Mouse (Mus musculus) hindbrain, embryonic 13.5 days (tissue): Measurements from ENCODE around the gene Aqr. TPM values are rescaled to one million over a fixed set of nuclear protein-coding genes. Genes with fewer than 3 reads are reported as not detected.
A peak's percentile ranks its signal among the peaks of the same experiment; 100 is the strongest.
"Not testable (repeated sequence)": the region's sequence is repeated elsewhere in the genome, so short reads cannot be mapped to it uniquely, and the experiment has no call there.

Source experiments
- ATAC-seq: fragments of 200-750 bp; cut with Nextera tagmentation; 2 replicates; pipeline ENCODE4 v1.8.0; 2017; ENCODE audit warnings: moderate TSS enrichment; ENCODE audit not compliant: low FRiP score
- H3K27ac ChIP-seq: fragments of 300-500 bp; sonication (generic); 2 replicates; pipeline ENCODE4 v1.5.1; 2015; ENCODE audit warnings: inconsistent platforms, mild to moderate bottlenecking, moderate library complexity
- H3K27me3 ChIP-seq: fragments of 300-500 bp; sonication (generic); 2 replicates; pipeline ENCODE4 v1.6.1; 2015; ENCODE audit warnings: mild to moderate bottlenecking, inconsistent platforms
- H3K36me3 ChIP-seq: fragments of 300-500 bp; sonication (generic); 2 replicates; pipeline ENCODE4 v1.6.1; 2015; ENCODE audit warnings: mild to moderate bottlenecking, inconsistent platforms
- H3K4me1 ChIP-seq: fragments of 300-500 bp; sonication (generic); replicated peaks from 2 replicates; pipeline ENCODE4 v1.6.1; 2015; ENCODE audit warnings: inconsistent platforms
- H3K4me2 ChIP-seq: fragments of 300-500 bp; sonication (generic); 2 replicates; pipeline ENCODE4 v1.6.1; 2015; ENCODE audit warnings: inconsistent platforms, mild to moderate bottlenecking, moderate library complexity
- H3K4me3 ChIP-seq: fragments of 300-500 bp; sonication (generic); 2 replicates; pipeline ENCODE4 v1.5.1; 2015; ENCODE audit warnings: mild to moderate bottlenecking, inconsistent platforms
- H3K9ac ChIP-seq: fragments of 300-500 bp; sonication (generic); 2 replicates; pipeline ENCODE4 v1.6.1; 2015; ENCODE audit warnings: mild to moderate bottlenecking, inconsistent platforms
- H3K9me3 ChIP-seq: fragments of 300-500 bp; sonication (generic); 2 replicates; pipeline ENCODE4 v1.6.1; 2016; ENCODE audit warnings: inconsistent platforms
- WGBS: fragments of 180-500 bp; shearing (Covaris S2); methylation state at CpG from one replicate; pipeline ENCODE4 v1.1.7; 2015; 5-methylcytosine and 5-hydroxymethylcytosine counted together
- polyA plus RNA-seq: library from polyadenylated mRNA; unstranded; fragments of >200 nt; fragmentation: Nextera tagmentation; extraction: Ambion mirVana; gene quantifications from 2 replicates; pipeline ENCODE4 v1.2.1, GENCODE M21; 2015

Gene Aqr
- 41.1 and 42.4 TPM in 2 replicates for polyA plus RNA-seq

DNA sequence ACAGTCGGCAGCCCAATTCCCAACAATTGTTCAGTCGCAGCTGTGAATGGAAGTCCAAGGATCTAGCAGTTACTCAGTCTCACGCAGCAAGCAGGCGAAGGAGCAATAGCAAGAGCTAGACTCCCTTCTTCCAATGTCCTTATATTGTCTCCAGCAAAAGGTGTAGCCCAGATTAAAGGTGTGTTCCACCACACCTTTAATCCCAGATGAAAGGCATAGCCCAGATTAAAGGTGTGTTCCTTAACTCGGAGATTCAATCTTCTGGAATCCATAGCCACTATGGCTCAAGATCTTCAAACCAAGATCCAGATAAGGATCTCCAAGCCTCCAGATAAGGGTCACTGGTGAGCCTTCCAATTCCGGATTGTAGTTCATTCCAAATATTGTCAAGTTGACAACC lies at the start of gene Aqr:
Gene Aqr, minus strand, starts transcription at position 101 of the 400 bp plus-strand sequence.
- not testable (repeated sequence) for H3K36me3 ChIP-seq, H3K4me3 ChIP-seq, H3K9me3 ChIP-seq, H3K27ac ChIP-seq, H3K9ac ChIP-seq, H3K27me3 ChIP-seq, H3K4me2 ChIP-seq, H3K4me1 ChIP-seq, ATAC-seq
- 83% methylated on average over 1 of the region's 6 CpGs for WGBS

DNA sequence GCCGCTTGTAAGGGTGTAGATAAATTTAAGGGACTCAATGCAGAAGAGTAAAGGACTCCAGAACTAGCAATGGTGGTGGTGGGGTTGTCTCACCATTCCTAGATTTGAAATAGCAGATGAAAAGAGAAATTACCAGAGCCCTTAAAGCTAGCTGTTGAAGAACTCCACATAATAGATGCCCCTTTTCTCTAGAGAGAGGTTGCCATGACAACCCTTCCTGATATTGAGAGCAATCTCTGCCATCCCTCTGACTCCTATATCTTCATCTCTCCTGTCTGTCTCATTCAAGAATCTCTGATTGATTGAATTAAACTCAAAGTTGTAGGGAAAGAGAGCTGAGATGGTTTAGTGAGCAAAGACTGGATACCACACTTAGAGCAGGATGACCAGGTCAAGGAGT lies 49.7 kb upstream of the Aqr start:
- H3K27ac ChIP-seq, result no peak overlapping the region
- 81% methylated on average over 1 of the region's 1 CpGs for WGBS
- H3K4me2 ChIP-seq, result no peak overlapping the region
- no peaks in the 10 kb centered on the region for H3K36me3 ChIP-seq
- no peak for ATAC-seq
- no peaks in the 10 kb centered on the region for H3K27me3 ChIP-seq
- H3K4me3 ChIP-seq, result no peak overlapping the region
- H3K9ac ChIP-seq, result no peak overlapping the region
- no peaks in the 10 kb centered on the region for H3K9me3 ChIP-seq
- no peaks in the 10 kb centered on the region for H3K4me1 ChIP-seq

DNA sequence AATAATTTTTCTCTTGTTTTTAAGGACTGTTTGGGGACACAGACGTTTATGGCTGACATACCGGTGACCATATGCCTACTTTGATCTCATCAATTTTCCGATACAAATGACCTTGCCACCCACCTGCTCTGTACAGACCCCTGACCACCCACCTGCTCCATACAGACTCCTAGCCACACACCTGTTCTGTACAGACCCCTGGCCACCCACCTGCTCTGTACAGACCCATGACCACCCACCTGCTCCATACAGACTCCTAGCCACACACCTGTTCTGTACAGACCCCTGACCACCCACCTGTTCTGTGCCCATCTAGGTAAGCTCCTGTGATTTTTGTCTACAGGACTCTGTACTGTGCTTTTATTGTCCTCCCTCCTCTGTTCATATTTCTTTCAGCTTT lies 48.8 kb upstream of the Aqr start:
- H3K4me3 ChIP-seq, result no peak overlapping the region
- no peaks in the 10 kb centered on the region for H3K36me3 ChIP-seq
- H3K9ac ChIP-seq, result no peak overlapping the region
- no peaks in the 10 kb centered on the region for H3K4me1 ChIP-seq
- no peak overlapping the region for H3K4me2 ChIP-seq
- WGBS, result 81% methylated on average over 3 of the region's 3 CpGs
- no peak overlapping the region for H3K27ac ChIP-seq
- no peaks in the 10 kb centered on the region for H3K27me3 ChIP-seq
- no peak for ATAC-seq
- H3K9me3 ChIP-seq, result no peaks in the 10 kb centered on the region

DNA sequence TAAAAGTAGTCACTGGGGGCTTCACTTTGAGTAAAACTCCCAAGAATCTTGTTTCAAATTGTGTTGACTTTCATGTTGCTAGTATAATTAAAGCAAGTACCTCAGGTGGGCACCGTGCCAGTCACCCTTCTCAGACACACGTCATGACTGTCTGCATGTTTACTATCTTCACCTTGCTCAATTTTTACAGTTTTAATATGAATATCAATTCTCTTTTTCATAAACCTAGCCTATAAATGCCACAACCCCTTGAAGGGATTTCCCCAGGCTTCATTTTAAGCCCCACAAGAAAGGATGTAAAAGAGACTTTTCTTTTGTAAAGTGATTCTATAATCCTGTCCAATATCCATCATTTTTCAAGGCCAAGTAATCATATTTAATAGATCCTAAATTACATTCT lies 44.4 kb upstream of the Aqr start:
- Histone ChIP-seq H3K27me3 (no peaks in the 10 kb centered on the region), H3K4me2 (no peak overlapping the region), H3K27ac (no peak overlapping the region), H3K4me1 (no peaks in the 10 kb centered on the region), H3K4me3 (no peak overlapping the region), H3K9ac (no peak overlapping the region), H3K36me3 (no peaks in the 10 kb centered on the region), H3K9me3 (no peaks in the 10 kb centered on the region)
- ATAC-seq, result no peak
- 81% methylated on average over 2 of the region's 2 CpGs for WGBS

DNA sequence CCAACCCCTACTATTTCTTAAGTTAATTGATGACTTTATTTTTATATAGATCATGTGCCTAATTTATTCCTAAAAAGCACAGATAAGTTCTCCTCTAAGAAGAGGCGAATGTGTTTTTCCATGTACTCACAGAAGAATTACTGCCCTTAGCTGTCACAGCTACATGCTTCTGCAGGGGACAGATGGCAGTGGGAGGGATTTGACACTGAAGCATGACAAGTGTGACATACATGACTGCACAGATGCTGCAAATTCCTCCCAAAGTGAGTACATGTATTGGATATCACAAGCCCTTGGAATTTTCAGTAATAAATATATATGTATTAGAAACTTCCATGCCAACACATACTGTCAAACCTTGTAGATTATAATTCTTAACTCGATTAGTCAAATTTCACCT lies 41.8 kb upstream of the Aqr start:
- Histone ChIP-seq H3K27ac (no peak overlapping the region), H3K9me3 (no peaks in the 10 kb centered on the region), H3K36me3 (no peaks in the 10 kb centered on the region), H3K27me3 (no peaks in the 10 kb centered on the region), H3K4me1 (no peaks in the 10 kb centered on the region), H3K9ac (no peak overlapping the region), H3K4me3 (no peak overlapping the region), H3K4me2 (no peak overlapping the region)
- no peak for ATAC-seq
- 86% methylated on average over 2 of the region's 2 CpGs for WGBS

DNA sequence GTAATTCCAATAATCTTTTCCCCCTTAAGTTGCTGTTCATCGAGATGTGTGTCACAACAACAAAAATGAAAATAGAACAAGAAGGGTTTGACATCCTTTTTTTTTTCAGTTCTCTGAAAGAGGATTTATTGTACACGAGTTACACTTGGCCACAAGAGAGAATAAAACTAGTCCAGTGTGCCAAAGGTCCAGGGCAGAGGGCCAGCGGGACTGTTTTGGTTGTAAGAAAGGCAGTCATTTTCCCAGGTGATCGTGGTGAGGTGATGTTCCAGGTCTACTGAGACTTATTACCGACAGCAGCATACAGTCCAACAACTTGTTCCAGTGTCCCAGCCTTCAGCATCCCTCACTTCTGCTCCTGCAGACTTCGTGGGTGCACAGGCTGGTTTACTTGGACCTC lies 18.2 kb upstream of the Aqr start:
- no peak overlapping the region for H3K27ac ChIP-seq
- ATAC-seq, result no peak
- no peaks in the 10 kb centered on the region for H3K27me3 ChIP-seq
- no peak overlapping the region for H3K4me3 ChIP-seq
- 74% methylated on average over 6 of the region's 6 CpGs for WGBS
- H3K4me1 ChIP-seq, result peaks cover 12% of the 10 kb centered on the region
- H3K36me3 ChIP-seq, result no peaks in the 10 kb centered on the region
- H3K9ac ChIP-seq, result no peak overlapping the region
- H3K9me3 ChIP-seq, result no peaks in the 10 kb centered on the region
- no peak overlapping the region for H3K4me2 ChIP-seq

DNA sequence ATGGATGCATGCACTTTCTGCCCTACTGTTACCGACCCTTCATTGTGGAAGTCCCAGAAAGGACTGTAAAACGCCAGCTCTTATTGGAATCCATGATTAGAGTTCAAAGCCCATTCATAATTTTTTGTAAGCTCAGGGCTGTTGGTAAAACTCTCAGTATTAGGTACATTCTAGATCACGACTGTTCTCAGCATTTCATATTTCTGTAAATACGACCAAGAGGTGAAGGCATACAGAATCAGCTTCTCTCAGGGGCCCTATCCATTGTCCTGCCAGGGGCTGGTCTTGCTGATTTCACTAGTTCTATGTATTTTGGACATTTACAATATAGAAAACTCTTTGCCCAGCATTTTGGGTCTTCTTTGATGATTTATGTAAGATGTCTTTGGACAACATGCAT lies 14.8 kb upstream of the Aqr start:
- Histone ChIP-seq H3K9ac (peak overlapping the region; percentile 94), H3K4me3 (peak overlapping the region; percentile 85), H3K9me3 (no peaks in the 10 kb centered on the region), H3K27ac (peak overlapping the region; percentile 82), H3K4me2 (peak overlapping the region; percentile 77), H3K27me3 (no peaks in the 10 kb centered on the region), H3K36me3 (peaks cover 8% of the 10 kb centered on the region), H3K4me1 (peaks cover 17% of the 10 kb centered on the region)
- peak; percentile 60 for ATAC-seq
- WGBS, result 32% methylated on average over 4 of the region's 4 CpGs

DNA sequence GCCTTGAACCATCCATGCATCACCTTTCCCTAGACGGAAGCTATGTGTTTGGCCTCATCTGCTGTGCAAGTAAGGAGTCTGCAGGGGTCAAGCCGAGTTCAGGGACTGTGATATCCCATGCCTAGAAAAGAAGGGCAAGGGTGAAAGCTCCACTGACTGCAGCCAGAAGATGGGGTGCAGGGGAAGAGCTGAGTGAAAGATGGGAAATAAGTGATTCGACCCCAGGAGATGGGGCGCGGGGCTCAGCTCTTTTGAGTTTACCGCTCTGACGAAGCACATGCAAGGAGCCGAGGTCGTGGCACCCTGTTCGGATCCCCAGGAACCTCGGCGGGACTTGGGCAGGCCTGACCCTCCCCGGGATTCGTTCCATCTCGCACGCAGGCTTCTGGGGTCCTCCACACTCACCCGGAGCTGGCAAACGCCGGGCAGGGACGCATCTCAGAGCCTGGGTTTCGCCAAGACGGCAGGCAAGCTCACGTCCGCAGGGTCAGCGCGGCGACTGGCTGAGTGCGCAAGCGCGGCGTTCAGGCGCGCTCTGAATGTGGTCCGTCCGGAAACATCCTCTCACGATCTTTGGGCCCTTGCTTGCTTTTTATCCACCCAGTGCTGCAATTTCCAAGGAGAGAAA lies 14.2 kb upstream of the Aqr start, which contains the start of gene Zfp770:
Gene Zfp770, minus strand, starts transcription at position 538 of the 628 bp plus-strand sequence.
- peak; percentile 96 for ATAC-seq
- peak within 1 kb of the TSS; percentile 85 for H3K4me3 ChIP-seq
- peaks cover 13% of the 10 kb centered on the region for H3K36me3 ChIP-seq
- H3K27ac ChIP-seq, result peak within 1 kb of the TSS; percentile 82
- H3K9me3 ChIP-seq, result no peaks in the 10 kb centered on the region
- H3K27me3 ChIP-seq, result no peaks in the 10 kb centered on the region
- H3K4me1 ChIP-seq, result peaks cover 17% of the 10 kb centered on the region
- under 1% methylated on average over 36 of the region's 36 CpGs for WGBS
- H3K9ac ChIP-seq, result peak within 1 kb of the TSS; percentile 94
- peak within 1 kb of the TSS; percentile 77 for H3K4me2 ChIP-seq

DNA sequence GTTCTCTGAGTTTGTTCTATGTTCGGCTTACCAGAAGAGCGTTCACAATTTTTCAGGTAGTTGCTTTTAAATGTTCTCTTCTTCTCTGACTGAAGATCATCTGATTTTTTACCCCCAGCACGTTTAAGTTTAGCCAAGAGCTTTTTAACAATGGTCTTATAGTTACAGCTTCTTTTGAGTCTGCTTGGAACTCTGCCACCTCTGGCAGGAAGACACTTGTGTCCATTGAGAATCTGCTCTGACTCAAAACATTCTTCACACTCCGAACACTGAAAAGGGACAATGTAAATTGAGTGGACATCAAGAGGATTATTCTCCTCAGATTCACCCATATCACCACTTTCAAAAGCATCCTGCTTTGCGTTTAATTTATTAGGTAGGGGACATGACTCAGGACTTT lies 9.6 kb upstream of the Aqr start:
- no peak overlapping the region for H3K4me3 ChIP-seq
- no peak overlapping the region for H3K9ac ChIP-seq
- H3K9me3 ChIP-seq, result no peaks in the 10 kb centered on the region
- peaks cover 25% of the 10 kb centered on the region for H3K36me3 ChIP-seq
- no peak for ATAC-seq
- H3K27ac ChIP-seq, result no peak overlapping the region; the same call in 1 of the 2 replicates
- H3K27me3 ChIP-seq, result no peaks in the 10 kb centered on the region
- WGBS, result 86% methylated on average over 5 of the region's 5 CpGs
- no peak overlapping the region for H3K4me2 ChIP-seq
- peaks cover 12% of the 10 kb centered on the region for H3K4me1 ChIP-seq

DNA sequence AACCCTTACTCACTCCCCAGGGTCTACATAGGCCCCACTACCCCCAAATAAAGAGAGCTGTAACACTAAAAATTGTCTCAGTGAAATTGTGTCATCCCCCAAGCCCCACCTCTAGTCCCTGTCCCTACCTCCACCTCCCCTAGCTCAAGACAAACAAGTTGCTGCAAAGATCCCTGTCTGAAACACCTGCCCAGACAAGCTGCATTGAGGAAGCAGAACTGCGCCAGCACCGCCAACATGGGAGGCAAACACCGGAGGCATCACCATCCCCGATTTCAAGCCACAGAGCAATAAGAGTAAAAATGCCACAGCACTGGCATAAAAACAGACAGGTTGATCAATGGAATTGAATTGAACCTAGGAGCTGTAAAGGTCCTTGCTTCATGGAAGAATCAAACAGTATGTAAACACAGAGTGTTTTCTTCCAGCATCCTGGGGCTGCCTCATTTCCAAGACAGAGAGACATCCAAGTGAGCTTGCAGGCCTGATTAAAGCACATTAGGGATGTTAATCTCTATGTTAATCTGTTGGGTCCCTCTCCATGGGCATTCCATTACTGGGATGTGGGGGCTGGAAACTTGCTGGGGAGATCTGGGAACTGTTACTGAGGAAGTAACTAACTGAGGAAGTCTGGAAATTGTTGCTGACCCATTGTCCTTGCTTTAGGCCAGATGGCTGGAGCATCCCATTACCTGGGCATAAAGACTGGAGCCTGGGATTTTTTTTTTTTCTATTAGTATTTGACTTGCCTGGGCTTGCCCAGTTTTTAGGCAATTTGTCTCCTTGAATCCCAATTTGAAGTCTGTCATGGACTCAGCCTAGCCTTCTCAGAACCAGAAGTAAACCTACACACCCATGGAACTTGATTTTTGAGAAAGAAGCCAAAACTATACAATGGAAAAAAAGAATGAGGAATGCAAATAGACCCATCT lies 8.8 kb downstream of the Aqr start:
- no peak overlapping the region for H3K4me2 ChIP-seq
- H3K27ac ChIP-seq, result no peak overlapping the region
- no peaks in the 10 kb centered on the region for H3K9me3 ChIP-seq
- H3K4me1 ChIP-seq, result peaks cover 15% of the 10 kb centered on the region
- H3K36me3 ChIP-seq, result no peaks in the 10 kb centered on the region
- ATAC-seq, result no peak
- no peak overlapping the region for H3K4me3 ChIP-seq
- WGBS, result 53% methylated on average over 4 of the region's 4 CpGs
- H3K9ac ChIP-seq, result no peak overlapping the region
- no peaks in the 10 kb centered on the region for H3K27me3 ChIP-seq

DNA sequence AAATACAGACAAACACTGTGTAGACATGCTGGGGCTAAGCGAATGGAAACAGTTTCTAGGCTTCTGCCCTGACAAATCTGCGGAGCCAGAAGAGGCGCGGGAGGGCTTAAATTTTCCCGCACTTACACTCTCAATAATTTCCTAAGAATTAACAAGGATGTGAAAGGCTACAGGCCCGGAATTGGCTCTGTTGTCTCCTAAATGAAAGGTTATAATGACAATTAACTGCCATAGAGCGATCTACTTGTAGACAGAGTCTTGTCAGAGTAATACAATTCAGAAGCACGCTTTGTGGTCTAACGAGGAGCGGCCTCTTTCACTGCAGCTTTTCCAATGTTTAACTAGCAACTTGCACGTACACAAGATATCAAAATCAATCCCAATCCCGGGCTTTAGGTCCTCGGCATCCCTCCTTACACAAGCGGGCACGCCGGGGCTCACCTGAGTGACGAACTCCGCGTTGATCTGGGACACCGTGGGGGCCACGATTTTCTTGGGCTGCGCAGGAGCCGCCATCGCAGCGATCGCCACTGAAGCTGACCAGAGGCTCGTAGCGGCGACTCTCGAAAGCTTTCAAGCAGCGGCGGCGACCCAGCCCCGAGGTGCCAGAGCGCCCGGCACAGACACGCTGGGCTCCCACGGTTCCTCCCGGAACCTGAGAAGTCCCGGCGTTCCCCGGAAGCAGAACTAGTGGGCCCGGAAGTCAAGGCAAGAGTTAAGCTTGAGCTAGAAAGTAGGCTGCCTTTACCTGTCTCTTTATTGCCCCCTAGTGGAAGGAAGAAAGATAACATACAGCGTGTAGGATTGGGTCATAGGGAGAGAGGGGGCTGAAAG lies 12.0 kb downstream of the Aqr start:
- under 1% methylated on average over 44 of the region's 44 CpGs for WGBS
- Histone ChIP-seq H3K4me2 (peak overlapping the region; percentile 95), H3K9ac (peak overlapping the region; percentile 86), H3K9me3 (no peaks in the 10 kb centered on the region), H3K36me3 (peaks cover 14% of the 10 kb centered on the region), H3K27ac (peak overlapping the region; percentile 35; the same call in 1 of the 2 replicates), H3K4me3 (peak overlapping the region; percentile 90), H3K4me1 (peaks cover 15% of the 10 kb centered on the region), H3K27me3 (no peaks in the 10 kb centered on the region)
- ATAC-seq, result peak; percentile 97

DNA sequence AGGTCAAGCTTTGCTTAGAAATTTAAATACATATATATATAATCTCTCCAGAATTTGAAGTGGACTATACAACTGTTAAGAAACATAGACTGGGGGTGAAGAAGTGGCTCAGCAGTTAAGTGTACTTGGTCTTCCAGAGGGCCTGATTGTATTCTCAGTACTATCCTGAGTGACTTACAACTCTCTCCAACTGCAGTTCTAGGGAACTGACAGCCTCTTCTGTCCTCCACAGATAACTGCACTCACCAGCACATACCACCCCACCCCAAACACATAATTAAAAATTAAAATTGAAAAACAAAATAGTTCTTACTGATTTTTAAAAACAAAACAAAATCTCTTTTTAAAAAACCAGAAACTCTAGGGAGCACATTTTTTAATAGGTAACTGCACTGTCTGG lies 13.6 kb downstream of the Aqr start:
- H3K4me2 ChIP-seq, result no peak overlapping the region
- ATAC-seq, result no peak
- H3K4me3 ChIP-seq, result no peak overlapping the region
- no peaks in the 10 kb centered on the region for H3K27me3 ChIP-seq
- H3K9ac ChIP-seq, result no peak overlapping the region
- H3K27ac ChIP-seq, result no peak overlapping the region
- H3K36me3 ChIP-seq, result peaks cover 22% of the 10 kb centered on the region
- no peaks in the 10 kb centered on the region for H3K9me3 ChIP-seq
- H3K4me1 ChIP-seq, result peaks cover 15% of the 10 kb centered on the region
